Mouse (Mus musculus): ENCODE data around the gene Tst. TPM values are rescaled to one million over a fixed set of nuclear protein-coding genes. Genes with fewer than 3 reads are reported as not detected.

Gene Tst
- 51.9 and 53.5 TPM in 2 replicates for polyA plus RNA-seq (2014; fragmentation: Nextera tagmentation; extraction: Ambion mirVana)

- H3K27me3 ChIP-seq (ENCODE audit: insufficient read depth, low read length) = peaks cover 22% of the 10 kb centered on the region
- peaks cover 43% of the 10 kb centered on the region for H3K4me1 ChIP-seq (ENCODE audit: insufficient read depth)
- DNase-seq (peak; percentile 96), ATAC-seq (ENCODE audit: insufficient read depth) (peak; percentile 83)
- H3K27ac ChIP-seq (ENCODE audit: low read depth) = peak within 1 kb of the TSS; percentile 98
- H3K4me3 ChIP-seq (ENCODE audit: low read depth, low read length) = peak within 1 kb of the TSS; percentile 48
- H3K36me3 ChIP-seq (ENCODE audit: insufficient read depth) = peaks cover 2% of the 10 kb centered on the region; the same call in 1 of the 2 replicates
- WGBS = 1% methylated on average over 34 of the region's 34 CpGs
- no peaks in the 10 kb centered on the region for H3K9me3 ChIP-seq (ENCODE audit: low read depth, low read length)
- H3K4me2 ChIP-seq = peak within 1 kb of the TSS; percentile 93
- peak within 1 kb of the TSS; percentile 59 for H3K9ac ChIP-seq
- TF ChIP-seq CTCF (IDR thresholded peaks at IDR 0.05; ENCODE audit: low read depth) = no peak
Observed at GRCm38 (mm10) chr15:78405517-78406211, at the start of gene Tst. TSS of gene Tst (minus strand) at chr15:78405907.

DNA sequence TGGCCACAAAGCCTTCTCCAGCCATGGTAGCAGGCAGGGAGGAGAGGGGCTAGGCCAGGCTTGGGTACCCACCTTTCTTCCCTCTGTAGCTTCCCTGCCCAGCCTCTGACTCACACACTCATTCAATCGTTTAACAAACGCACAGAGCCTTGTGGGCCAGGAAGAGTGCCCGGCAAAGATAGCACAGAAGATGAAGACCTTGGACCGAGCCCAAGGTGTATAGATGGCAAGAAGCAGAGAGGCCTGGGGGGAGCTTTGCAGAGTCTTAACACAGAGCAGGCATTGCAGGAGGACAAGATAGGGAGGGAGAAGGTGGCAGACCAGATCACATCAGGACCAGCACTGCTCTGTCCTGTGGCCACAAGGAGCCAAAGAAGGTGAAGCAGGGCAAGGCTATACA lies 49.5 kb upstream of the Tst start:
- Histone ChIP-seq H3K27me3 (ENCODE audit: insufficient read depth, low read length) (no peaks in the 10 kb centered on the region), H3K4me2 (no peak overlapping the region), H3K27ac (ENCODE audit: low read depth) (no peak overlapping the region), H3K9ac (no peak overlapping the region), H3K9me3 (ENCODE audit: low read depth, low read length) (no peaks in the 10 kb centered on the region), H3K4me3 (ENCODE audit: low read depth, low read length) (no peak overlapping the region), H3K36me3 (ENCODE audit: insufficient read depth) (no peaks in the 10 kb centered on the region), H3K4me1 (ENCODE audit: insufficient read depth) (no peaks in the 10 kb centered on the region)
- DNase-seq (no peak), ATAC-seq (ENCODE audit: insufficient read depth) (no peak)
- 54% methylated on average over 4 of the region's 4 CpGs for WGBS
- no peak for TF ChIP-seq CTCF (IDR thresholded peaks at IDR 0.05; ENCODE audit: low read depth)

GRCm38 (mm10) chr15:78452929-78453328 lies 47.2 kb upstream of the Tst start:
- Histone ChIP-seq H3K4me2 (no peak overlapping the region), H3K4me3 (ENCODE audit: low read depth, low read length) (no peak overlapping the region), H3K27ac (ENCODE audit: low read depth) (no peak overlapping the region), H3K9ac (no peak overlapping the region), H3K4me1 (ENCODE audit: insufficient read depth) (no peaks in the 10 kb centered on the region), H3K27me3 (ENCODE audit: insufficient read depth, low read length) (no peaks in the 10 kb centered on the region), H3K9me3 (ENCODE audit: low read depth, low read length) (no peaks in the 10 kb centered on the region), H3K36me3 (ENCODE audit: insufficient read depth) (no peaks in the 10 kb centered on the region)
- WGBS = 67% methylated on average over 3 of the region's 3 CpGs
- no peak for TF ChIP-seq CTCF (IDR thresholded peaks at IDR 0.05; ENCODE audit: low read depth)
- ATAC-seq (ENCODE audit: insufficient read depth) = no peak
- DNase-seq = no peak

DNA sequence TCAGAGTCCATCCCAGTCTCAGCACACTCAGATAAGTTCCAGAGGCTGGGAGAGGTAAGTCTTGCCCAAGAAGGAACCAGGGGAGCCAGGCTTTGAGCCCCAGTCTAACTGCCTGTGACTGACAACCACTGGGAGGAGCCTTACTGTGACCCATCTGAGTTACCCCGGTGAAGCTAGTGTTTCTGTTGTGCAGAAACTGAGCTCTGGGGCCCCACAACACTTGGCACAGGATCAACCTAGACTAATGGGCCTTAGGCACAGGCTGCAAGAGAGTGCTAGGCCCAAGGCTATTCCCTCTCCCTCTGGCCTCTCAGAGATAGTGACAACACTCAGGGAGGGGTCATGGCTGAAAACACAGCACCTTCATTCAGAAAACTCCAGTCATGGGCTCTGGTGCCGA lies 45.5 kb upstream of the Tst start:
- H3K4me3 ChIP-seq (ENCODE audit: low read depth, low read length) = no peak overlapping the region
- no peak overlapping the region for H3K9ac ChIP-seq
- no peak for DNase-seq
- H3K27ac ChIP-seq (ENCODE audit: low read depth) = no peak overlapping the region
- H3K4me1 ChIP-seq (ENCODE audit: insufficient read depth) = no peaks in the 10 kb centered on the region
- H3K4me2 ChIP-seq = no peak overlapping the region
- no peak for TF ChIP-seq CTCF (IDR thresholded peaks at IDR 0.05; ENCODE audit: low read depth)
- no peak for ATAC-seq (ENCODE audit: insufficient read depth)
- H3K9me3 ChIP-seq (ENCODE audit: low read depth, low read length) = no peaks in the 10 kb centered on the region
- 70% methylated on average over 2 of the region's 2 CpGs for WGBS
- H3K36me3 ChIP-seq (ENCODE audit: insufficient read depth) = no peaks in the 10 kb centered on the region
- no peaks in the 10 kb centered on the region for H3K27me3 ChIP-seq (ENCODE audit: insufficient read depth, low read length)

DNA sequence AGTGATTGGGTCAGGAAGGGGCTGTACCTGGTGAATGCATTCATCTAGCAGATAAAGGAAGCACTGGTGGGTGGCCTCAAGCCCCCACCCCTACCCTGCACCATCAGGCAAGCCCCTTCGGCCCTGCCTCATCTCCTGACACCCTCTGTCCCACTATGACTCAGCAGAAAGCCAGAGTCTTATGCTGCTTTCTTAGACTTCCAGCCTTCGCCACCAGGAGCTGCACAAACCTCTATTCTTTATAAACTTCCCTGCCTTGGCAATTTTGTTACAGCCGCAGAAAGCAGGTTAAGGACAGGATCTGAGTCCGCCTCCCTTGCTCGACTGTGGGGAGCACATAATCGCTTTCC lies 44.7 kb upstream of the Tst start:
- Histone ChIP-seq H3K9me3 (ENCODE audit: low read depth, low read length) (no peaks in the 10 kb centered on the region), H3K9ac (no peak overlapping the region), H3K4me3 (ENCODE audit: low read depth, low read length) (no peak overlapping the region), H3K27me3 (ENCODE audit: insufficient read depth, low read length) (no peaks in the 10 kb centered on the region), H3K27ac (ENCODE audit: low read depth) (no peak overlapping the region), H3K4me2 (no peak overlapping the region), H3K4me1 (ENCODE audit: insufficient read depth) (no peaks in the 10 kb centered on the region), H3K36me3 (ENCODE audit: insufficient read depth) (no peaks in the 10 kb centered on the region)
- no peak for DNase-seq
- ATAC-seq (ENCODE audit: insufficient read depth) = no peak
- 82% methylated on average over 6 of the region's 6 CpGs for WGBS
- peak; percentile 26; the same call in 1 of the 2 replicates for TF ChIP-seq CTCF (IDR thresholded peaks at IDR 0.05; ENCODE audit: low read depth)

GRCm38 (mm10) chr15:78449694-78450418 lies 44.1 kb upstream of the Tst start:
- ATAC-seq (ENCODE audit: insufficient read depth) (no peak), DNase-seq (peak; percentile 70)
- WGBS = 22% methylated on average over 7 of the region's 7 CpGs
- Histone ChIP-seq H3K9ac (no peak overlapping the region), H3K4me2 (no peak overlapping the region), H3K4me3 (ENCODE audit: low read depth, low read length) (no peak overlapping the region), H3K9me3 (ENCODE audit: low read depth, low read length) (no peaks in the 10 kb centered on the region), H3K27me3 (ENCODE audit: insufficient read depth, low read length) (no peaks in the 10 kb centered on the region), H3K4me1 (ENCODE audit: insufficient read depth) (no peaks in the 10 kb centered on the region), H3K27ac (ENCODE audit: low read depth) (no peak overlapping the region; the same call in 1 of the 2 replicates), H3K36me3 (ENCODE audit: insufficient read depth) (no peaks in the 10 kb centered on the region)
- TF ChIP-seq CTCF (IDR thresholded peaks at IDR 0.05; ENCODE audit: low read depth) = no peak

DNA sequence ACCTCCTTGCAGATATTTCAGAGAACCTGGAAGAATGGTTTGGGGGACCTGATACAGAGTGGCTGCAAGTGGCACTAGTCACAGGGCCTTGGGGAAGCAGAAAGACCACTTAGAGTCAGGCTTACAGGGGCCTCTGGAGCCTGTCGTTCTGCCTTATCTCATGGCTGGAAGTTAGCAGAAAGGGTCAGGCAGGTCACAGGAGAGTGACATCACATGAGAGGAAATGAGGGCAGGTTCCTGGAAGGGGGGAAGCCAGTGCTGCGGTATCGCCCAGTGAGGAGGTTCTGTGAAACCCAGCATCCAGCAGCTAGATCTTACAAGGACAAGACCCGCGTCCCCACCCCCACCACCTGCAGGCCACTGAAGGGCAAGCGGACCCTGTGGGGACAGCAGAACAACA lies 43.4 kb upstream of the Tst start:
- Histone ChIP-seq H3K27me3 (ENCODE audit: insufficient read depth, low read length) (no peaks in the 10 kb centered on the region), H3K4me3 (ENCODE audit: low read depth, low read length) (no peak overlapping the region), H3K9me3 (ENCODE audit: low read depth, low read length) (no peaks in the 10 kb centered on the region), H3K27ac (ENCODE audit: low read depth) (no peak overlapping the region; the same call in 1 of the 2 replicates), H3K9ac (no peak overlapping the region), H3K4me1 (ENCODE audit: insufficient read depth) (no peaks in the 10 kb centered on the region), H3K4me2 (no peak overlapping the region), H3K36me3 (ENCODE audit: insufficient read depth) (no peaks in the 10 kb centered on the region)
- WGBS = 61% methylated on average over 6 of the region's 6 CpGs
- no peak for ATAC-seq (ENCODE audit: insufficient read depth)
- TF ChIP-seq CTCF (IDR thresholded peaks at IDR 0.05; ENCODE audit: low read depth) = no peak
- no peak for DNase-seq

Data from lung, embryonic 14.5 days (tissue).